Mouse (Mus musculus): ENCODE results near the gene Hes1. TPM values are rescaled to one million over a fixed set of nuclear protein-coding genes. Genes with fewer than 3 reads are reported as not detected.

The Hes1 gene
- total RNA-seq (2023) = 1 to 10 TPM; 1.2 to 1.7 TPM

GRCm38 (mm10) chr16:30063984-30064453, at the start of gene Hes1:
Hes1 (plus strand) TSS chr16:30064384.

Other genes starting within 250 kb of the Hes1 start
- gene Cpn2, start 203.1 kb downstream of the Hes1 start, total RNA-seq (2023) = not detected
- not detected for gene Lrrc15, start 218.9 kb downstream of the Hes1 start, total RNA-seq (2023)
- 1 to 10 TPM; 1.4 to 2.4 TPM for gene Gp5, start 246.4 kb downstream of the Hes1 start, total RNA-seq (2023)